Mouse (Mus musculus): Measurements from ENCODE around the gene Orai2. TPM values are rescaled to one million over a fixed set of nuclear protein-coding genes. Genes with fewer than 3 reads are reported as not detected.
A peak's percentile ranks its signal among the peaks of the same experiment; 100 is the strongest.

Orai2 gene
- polyA plus RNA-seq, 1 experiment: 113 TPM

DNA sequence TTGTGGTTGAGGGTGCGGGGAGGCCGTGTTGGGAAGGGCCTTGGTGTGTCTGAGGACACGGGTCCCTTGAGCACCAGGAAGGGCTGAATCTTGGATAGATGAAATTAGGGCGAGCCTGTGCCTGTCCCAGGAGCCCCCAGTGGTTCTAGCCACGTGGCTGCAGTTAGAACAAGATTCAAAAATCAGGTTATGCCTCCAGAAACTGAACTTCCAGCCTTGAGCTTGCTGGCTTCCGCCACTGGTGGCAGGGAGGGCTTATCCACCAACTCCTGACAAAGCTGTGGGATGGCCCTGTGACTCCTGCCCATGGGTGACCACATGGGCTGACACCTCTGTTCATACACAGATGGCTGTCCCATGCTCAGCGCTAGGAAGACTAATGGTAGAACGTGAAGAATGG is 22.8 kb downstream of the Orai2 start:
- peak overlapping the region; percentile 87 for H3K27ac ChIP-seq (ENCODE audit: insufficient read depth, low read length)
- no peak for DNase-seq (ENCODE audit: low read depth in 1 of 2, low spot score in 2 of 2)
- H3K36me3 ChIP-seq (ENCODE audit: control insufficient read depth, insufficient read depth, low read length): no peaks in the 10 kb centered on the region
- 58% methylated on average over 8 of the region's 8 CpGs for WGBS
- no peaks in the 10 kb centered on the region for H3K27me3 ChIP-seq (ENCODE audit: control insufficient read depth, insufficient read depth, low read length)
- H3K4me1 ChIP-seq (ENCODE audit: control insufficient read depth, insufficient read depth, insufficient read length): peaks cover 33% of the 10 kb centered on the region; the same call in 1 of the 2 replicates
- TF ChIP-seq CTCF (IDR thresholded peaks at IDR 0.05; ENCODE audit: extremely low read depth, insufficient read depth, insufficient read length, insufficient replicate concordance) (no peak), POLR2A (IDR thresholded peaks at IDR 0.05; ENCODE audit: low read depth, low read length) (no peak)
- no peak overlapping the region for H3K4me3 ChIP-seq (ENCODE audit: extremely low read depth, insufficient read depth, insufficient read length)

DNA sequence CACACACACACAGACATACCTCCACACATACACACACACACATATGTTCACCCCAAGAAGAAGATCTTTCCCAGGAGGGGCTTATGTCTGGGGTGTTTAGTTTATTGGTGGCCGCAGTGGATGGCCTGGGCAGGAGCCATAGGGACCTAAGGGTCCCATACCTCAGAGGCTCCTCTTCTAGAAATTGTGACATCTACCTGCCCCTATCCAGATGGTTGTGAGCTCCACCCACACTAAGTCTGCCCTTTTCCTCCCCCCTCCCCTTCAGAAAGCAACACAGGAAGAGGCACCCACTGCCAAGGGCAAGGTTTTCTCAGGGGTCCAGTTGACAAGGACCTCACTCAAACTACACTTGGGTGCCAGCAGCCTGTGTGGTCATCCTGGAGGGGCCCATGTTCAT is 23.6 kb downstream of the Orai2 start:
- H3K36me3 ChIP-seq (ENCODE audit: control insufficient read depth, insufficient read depth, low read length): no peaks in the 10 kb centered on the region
- peak overlapping the region; percentile 87 for H3K27ac ChIP-seq (ENCODE audit: insufficient read depth, low read length)
- no peaks in the 10 kb centered on the region for H3K27me3 ChIP-seq (ENCODE audit: control insufficient read depth, insufficient read depth, low read length)
- peak overlapping the region; percentile 41 for H3K4me3 ChIP-seq (ENCODE audit: extremely low read depth, insufficient read depth, insufficient read length)
- peaks cover 33% of the 10 kb centered on the region; the same call in 1 of the 2 replicates for H3K4me1 ChIP-seq (ENCODE audit: control insufficient read depth, insufficient read depth, insufficient read length)
- 61% methylated on average over 1 of the region's 1 CpGs for WGBS
- TF ChIP-seq POLR2A (IDR thresholded peaks at IDR 0.05; ENCODE audit: low read depth, low read length): no peak
- DNase-seq (ENCODE audit: low read depth in 1 of 2, low spot score in 2 of 2): peak in 1 of 2 experiments; percentile 66

DNA sequence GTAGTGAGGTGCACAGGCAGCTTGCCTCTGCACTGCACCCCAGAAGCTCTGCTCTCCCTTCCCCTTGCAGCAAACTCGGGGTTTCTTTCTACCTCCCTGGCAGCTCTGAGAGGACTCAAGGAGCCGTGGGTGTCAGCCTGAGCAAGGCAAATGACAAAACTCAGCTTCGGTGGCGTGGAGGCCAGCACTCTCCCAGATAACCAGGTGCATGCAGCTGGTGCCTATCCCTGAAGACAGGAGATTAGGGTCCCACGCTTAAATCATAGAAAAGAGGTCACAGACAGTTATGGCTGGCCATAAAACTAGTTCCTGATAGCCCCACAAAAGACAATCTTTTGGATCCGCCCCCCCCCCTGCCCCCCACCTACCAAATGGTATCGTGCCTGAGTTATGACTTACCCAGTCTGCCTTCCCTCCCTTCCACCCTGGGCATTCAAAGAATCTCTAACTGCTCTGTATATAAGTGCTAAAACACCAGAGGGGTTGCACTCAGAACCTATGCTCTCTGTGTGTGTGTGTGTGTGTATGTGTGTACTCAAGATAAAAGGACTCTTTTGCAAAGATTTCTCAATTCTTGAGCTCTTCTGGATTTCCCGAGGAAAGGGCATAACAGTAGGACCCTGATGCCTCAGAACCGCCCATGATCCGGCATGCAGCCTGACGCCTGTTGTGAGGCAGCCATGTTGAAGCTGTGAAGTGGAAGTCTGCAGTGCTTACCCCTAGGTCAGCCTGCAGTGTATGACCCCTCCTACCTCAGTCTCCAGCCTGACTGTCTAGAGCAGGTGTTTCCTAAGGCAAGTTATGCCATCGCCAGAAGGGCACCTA is 25.7 kb downstream of the Orai2 start:
- WGBS: 62% methylated on average over 12 of the region's 12 CpGs

DNA sequence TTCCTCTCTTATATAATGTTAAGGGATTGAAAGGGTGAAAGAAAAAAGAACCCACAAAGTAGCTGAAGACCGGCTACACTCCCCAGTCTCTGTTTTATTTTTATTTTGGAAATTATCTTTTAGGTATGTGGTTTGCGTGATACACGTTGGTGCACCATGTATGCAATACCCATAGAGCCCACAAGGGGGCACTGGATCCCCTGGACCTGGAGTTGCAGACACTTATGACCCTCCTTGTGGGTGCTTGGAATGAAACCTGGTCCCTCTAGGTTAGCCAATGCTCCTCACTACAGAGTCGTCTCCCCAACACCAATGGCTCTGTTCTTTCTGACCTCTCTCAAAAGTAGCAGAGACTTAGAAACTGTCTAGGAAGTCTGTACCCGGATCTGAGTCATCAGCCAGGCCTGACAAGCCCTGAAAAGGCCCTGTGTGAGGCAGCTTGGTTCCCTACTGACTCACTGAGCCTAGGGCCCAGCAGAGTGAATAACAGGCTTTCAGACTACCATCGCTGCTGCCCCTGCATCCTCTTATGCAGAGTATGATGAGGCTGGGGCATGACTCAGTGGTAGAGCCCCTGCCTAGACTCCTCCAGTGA is 27.3 kb downstream of the Orai2 start:
- H3K4me1 ChIP-seq (ENCODE audit: control insufficient read depth, insufficient read depth, insufficient read length): peaks cover 20% of the 10 kb centered on the region; the same call in 1 of the 2 replicates

More for the DNA sequence above, 25.7 kb downstream of the Orai2 start:
- TF ChIP-seq CTCF (IDR thresholded peaks at IDR 0.05; ENCODE audit: extremely low read depth, insufficient read depth, insufficient read length, insufficient replicate concordance) (no peak), POLR2A (IDR thresholded peaks at IDR 0.05; ENCODE audit: low read depth, low read length) (no peak)
- Histone ChIP-seq H3K27me3 (ENCODE audit: control insufficient read depth, insufficient read depth, low read length) (no peaks in the 10 kb centered on the region), H3K4me3 (ENCODE audit: extremely low read depth, insufficient read depth, insufficient read length) (peak overlapping the region; percentile 16; the same call in 1 of the 2 replicates), H3K27ac (ENCODE audit: insufficient read depth, low read length) (peak overlapping the region; percentile 18), H3K36me3 (ENCODE audit: control insufficient read depth, insufficient read depth, low read length) (peaks cover 14% of the 10 kb centered on the region), H3K4me1 (ENCODE audit: control insufficient read depth, insufficient read depth, insufficient read length) (peaks cover 33% of the 10 kb centered on the region; the same call in 1 of the 2 replicates)
- no peak for DNase-seq (ENCODE audit: low read depth in 1 of 2, low spot score in 2 of 2)

DNA sequence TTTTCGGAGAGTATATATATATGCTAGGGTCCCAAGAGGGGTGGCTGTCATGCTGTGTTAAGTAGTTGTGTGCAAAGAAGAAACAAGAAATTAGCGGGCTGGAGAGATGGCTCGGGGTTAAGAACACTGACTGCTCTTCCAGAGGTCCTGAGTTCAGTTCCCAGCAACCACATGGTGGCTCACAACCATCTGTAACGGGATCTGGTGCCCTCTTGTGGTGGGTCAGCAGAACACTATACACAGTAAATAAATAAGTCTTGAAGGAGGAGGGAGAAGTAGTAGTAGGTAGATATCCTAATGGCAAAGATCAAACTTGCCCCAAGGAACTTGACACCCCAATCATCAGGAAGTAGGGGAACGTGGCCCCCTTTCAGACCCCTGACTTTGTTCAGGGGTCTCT is 27.8 kb downstream of the Orai2 start:
- Histone ChIP-seq H3K4me1 (ENCODE audit: control insufficient read depth, insufficient read depth, insufficient read length) (peaks cover 15% of the 10 kb centered on the region; the same call in 1 of the 2 replicates), H3K36me3 (ENCODE audit: control insufficient read depth, insufficient read depth, low read length) (peaks cover 22% of the 10 kb centered on the region), H3K27ac (ENCODE audit: insufficient read depth, low read length) (no peak overlapping the region), H3K27me3 (ENCODE audit: control insufficient read depth, insufficient read depth, low read length) (no peaks in the 10 kb centered on the region), H3K4me3 (ENCODE audit: extremely low read depth, insufficient read depth, insufficient read length) (no peak overlapping the region)
- TF ChIP-seq POLR2A (IDR thresholded peaks at IDR 0.05; ENCODE audit: low read depth, low read length) (no peak), CTCF (IDR thresholded peaks at IDR 0.05; ENCODE audit: extremely low read depth, insufficient read depth, insufficient read length, insufficient replicate concordance) (0 out of 2 replicates have a peak, but pooled peaks have one; percentile 3)
- DNase-seq (ENCODE audit: low read depth in 1 of 2, low spot score in 2 of 2): no peak
- WGBS: 90% methylated on average over 5 of the region's 5 CpGs

More for the DNA sequence above, 27.3 kb downstream of the Orai2 start:
- 87% methylated on average over 6 of the region's 6 CpGs for WGBS
- no peaks in the 10 kb centered on the region for H3K27me3 ChIP-seq (ENCODE audit: control insufficient read depth, insufficient read depth, low read length)
- DNase-seq (ENCODE audit: low read depth in 1 of 2, low spot score in 2 of 2): no peak
- TF ChIP-seq POLR2A (IDR thresholded peaks at IDR 0.05; ENCODE audit: low read depth, low read length) (no peak), CTCF (IDR thresholded peaks at IDR 0.05; ENCODE audit: extremely low read depth, insufficient read depth, insufficient read length, insufficient replicate concordance) (peak; percentile 13; the same call in 1 of the 2 replicates)
- no peak overlapping the region for H3K4me3 ChIP-seq (ENCODE audit: extremely low read depth, insufficient read depth, insufficient read length)
- peaks cover 22% of the 10 kb centered on the region for H3K36me3 ChIP-seq (ENCODE audit: control insufficient read depth, insufficient read depth, low read length)
- H3K27ac ChIP-seq (ENCODE audit: insufficient read depth, low read length): no peak overlapping the region

DNA sequence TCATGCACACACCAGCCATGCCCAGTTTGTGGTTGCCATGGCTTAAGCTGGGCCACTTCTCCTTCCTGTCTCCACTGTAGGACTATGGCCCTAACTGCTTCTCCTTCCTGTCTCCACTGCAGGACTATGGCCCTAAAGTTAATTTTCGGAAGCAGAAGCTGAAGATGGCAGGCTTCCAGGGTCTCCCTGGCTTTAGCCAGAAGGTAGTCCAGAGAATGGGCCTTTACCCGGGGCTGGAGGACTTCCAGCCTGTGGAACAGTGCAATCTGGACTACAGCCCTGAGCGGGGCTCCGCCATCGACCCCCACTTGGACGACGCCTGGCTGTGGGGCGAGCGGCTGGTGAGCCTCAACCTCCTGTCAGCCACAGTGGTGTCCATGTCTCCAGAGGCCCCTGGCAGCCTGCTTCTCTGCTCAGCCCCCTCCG is 30.4 kb downstream of the Orai2 start:
- no peak for TF ChIP-seq POLR2A (IDR thresholded peaks at IDR 0.05; ENCODE audit: low read depth, low read length)
- no peak for TF ChIP-seq CTCF (IDR thresholded peaks at IDR 0.05; ENCODE audit: extremely low read depth, insufficient read depth, insufficient read length, insufficient replicate concordance)
- H3K4me3 ChIP-seq (ENCODE audit: extremely low read depth, insufficient read depth, insufficient read length): no peak overlapping the region
- peaks cover 22% of the 10 kb centered on the region for H3K36me3 ChIP-seq (ENCODE audit: control insufficient read depth, insufficient read depth, low read length)
- H3K27ac ChIP-seq (ENCODE audit: insufficient read depth, low read length): 0 out of 2 replicates have a peak overlapping the region, but pooled peaks have one; percentile 31
- DNase-seq (ENCODE audit: low read depth in 1 of 2, low spot score in 2 of 2): no peak
- H3K27me3 ChIP-seq (ENCODE audit: control insufficient read depth, insufficient read depth, low read length): no peaks in the 10 kb centered on the region
- peaks cover 1% of the 10 kb centered on the region; the same call in 1 of the 2 replicates for H3K4me1 ChIP-seq (ENCODE audit: control insufficient read depth, insufficient read depth, insufficient read length)
- 82% methylated on average over 10 of the region's 10 CpGs for whole genome bisulfite sequencing
